Mouse (Mus musculus) limb, embryonic 14.5 days (tissue): ENCODE measurements around the gene Naa16. TPM values are rescaled to one million over a fixed set of nuclear protein-coding genes. Genes with fewer than 3 reads are reported as not detected.

ENCODE experiments used
- ATAC-seq: fragments of 200-750 bp; cut with Nextera tagmentation; 2 replicates; pipeline ENCODE4 v1.8.0; 2017; ENCODE audit warnings: low read depth, moderate number of reproducible peaks, moderate TSS enrichment; ENCODE audit not compliant: low FRiP score
- DNase-seq: peaks from one replicate; pipeline ENCODE4 v3.0.0-alpha.2; 2015; ENCODE audit warnings: low spot score
- H3K27ac ChIP-seq: fragments of 300-500 bp; sonication (generic); replicated peaks from 2 replicates; pipeline ENCODE4 v1.5.1; 2014; ENCODE audit warnings: low read depth, mild to moderate bottlenecking, low read length, moderate library complexity, mixed read lengths
- H3K27me3 ChIP-seq: fragments of 300-500 bp; sonication (generic); 2 replicates; pipeline ENCODE4 v1.6.1; 2014; ENCODE audit warnings: low read length, mixed read lengths; ENCODE audit not compliant: control insufficient read depth, insufficient read depth
- H3K36me3 ChIP-seq: fragments of 300-500 bp; sonication (generic); 2 replicates; pipeline ENCODE4 v1.6.1; 2014; ENCODE audit warnings: mild to moderate bottlenecking, low read length, moderate library complexity, mixed read lengths; ENCODE audit not compliant: control insufficient read depth, insufficient read depth
- H3K4me1 ChIP-seq: fragments of 300-500 bp; sonication (generic); 2 replicates; pipeline ENCODE4 v1.6.1; 2014; ENCODE audit warnings: antibody characterized with exemption, low read length, mixed read lengths; ENCODE audit not compliant: control insufficient read depth, insufficient read depth
- H3K4me2 ChIP-seq: fragments of 300-500 bp; sonication (generic); replicated peaks from 2 replicates; pipeline ENCODE4 v1.6.1; 2014; ENCODE audit warnings: low read depth, mild to moderate bottlenecking, low read length, moderate library complexity; ENCODE audit not compliant: severe bottlenecking
- H3K4me3 ChIP-seq: fragments of 300-500 bp; sonication (generic); replicated peaks from 2 replicates; pipeline ENCODE4 v1.5.1; 2014; ENCODE audit warnings: low read length
- H3K9ac ChIP-seq: fragments of 300-500 bp; sonication (generic); 2 replicates; pipeline ENCODE4 v1.6.1; 2014; ENCODE audit warnings: mild to moderate bottlenecking, low read depth, low read length, moderate library complexity; ENCODE audit not compliant: severe bottlenecking
- H3K9me3 ChIP-seq: fragments of 300-500 bp; sonication (generic); 2 replicates; pipeline ENCODE4 v1.6.1; 2016; ENCODE audit warnings: low read length; ENCODE audit not compliant: control insufficient read depth
- POLR2A ChIP-seq: fragments of 200-500 bp; IDR thresholded peaks from 2 replicates; pipeline ENCODE4 v1.8.0; 2012; ENCODE audit warnings: inconsistent platforms, mild to moderate bottlenecking, moderate library complexity, borderline replicate concordance; ENCODE audit not compliant: insufficient read depth, insufficient read length; ENCODE audit errors: extremely low read depth
- WGBS: fragments of 180-500 bp; shearing (Covaris S2); extraction: QIAGEN DNeasy Blood & Tissue Kit; methylation state at CpG from one replicate; pipeline ENCODE4 v1.1.7; 2014; 5-methylcytosine and 5-hydroxymethylcytosine counted together
- polyA plus RNA-seq, 2 experiments: library from polyadenylated mRNA; depleted of rRNA in 1 of 2; stranded (reverse) in 1 of 2; unstranded in 1 of 2; fragments of >200 nt; fragmentation: Nextera tagmentation in 1 of 2; extraction: Ambion mirVana in 1 of 2; gene quantifications; 2 replicates each; pipeline versions ENCODE4 v1.2.1 to v1.2.3; 2012 to 2014

Gene Naa16
- polyA plus RNA-seq, 2 experiments: 23.4 to 34.5 TPM

- no peak for ATAC-seq
- Histone ChIP-seq H3K9me3 (no peaks in the 10 kb centered on the region), H3K27me3 (no peaks in the 10 kb centered on the region), H3K9ac (no peak overlapping the region), H3K4me1 (peaks cover 12% of the 10 kb centered on the region), H3K4me2 (no peak overlapping the region), H3K27ac (no peak overlapping the region), H3K4me3 (no peak overlapping the region), H3K36me3 (no peaks in the 10 kb centered on the region)
- 88% methylated on average over 7 of the region's 7 CpGs for whole genome bisulfite sequencing
- DNase-seq: no peak
- no peak for TF ChIP-seq POLR2A
Observed at GRCm38 (mm10) chr14:79287251-79287863, 103.2 kb downstream of the Naa16 start.

GRCm38 (mm10) chr14:79285549-79285948, 105.0 kb downstream of the Naa16 start:
- no peak for ATAC-seq
- peaks cover 6% of the 10 kb centered on the region for H3K4me1 ChIP-seq

GRCm38 (mm10) chr14:79284616-79285015, 106.0 kb downstream of the Naa16 start:
- H3K4me2 ChIP-seq: no peak overlapping the region
- no peaks in the 10 kb centered on the region for H3K9me3 ChIP-seq
- no peaks in the 10 kb centered on the region for H3K27me3 ChIP-seq
- no peaks in the 10 kb centered on the region for H3K36me3 ChIP-seq
- no peak for ATAC-seq
- WGBS: 83% methylated on average over 4 of the region's 4 CpGs
- H3K9ac ChIP-seq: no peak overlapping the region
- DNase-seq: no peak
- H3K27ac ChIP-seq: no peak overlapping the region
- H3K4me3 ChIP-seq: no peak overlapping the region
- H3K4me1 ChIP-seq: peaks cover 2% of the 10 kb centered on the region; the same call in 1 of the 2 replicates
- no peak for TF ChIP-seq POLR2A

More at GRCm38 (mm10) chr14:79285549-79285948, 105.0 kb downstream of the Naa16 start:
- Histone ChIP-seq H3K9ac (no peak overlapping the region), H3K27ac (no peak overlapping the region), H3K9me3 (no peaks in the 10 kb centered on the region), H3K36me3 (no peaks in the 10 kb centered on the region), H3K4me3 (no peak overlapping the region), H3K4me2 (no peak overlapping the region), H3K27me3 (no peaks in the 10 kb centered on the region)
- TF ChIP-seq POLR2A: no peak
- no peak for DNase-seq
- WGBS: 93% methylated on average over 5 of the region's 5 CpGs

GRCm38 (mm10) chr14:79283952-79284351, 106.6 kb downstream of the Naa16 start:
- Histone ChIP-seq H3K4me2 (no peak overlapping the region), H3K4me1 (peaks cover 5% of the 10 kb centered on the region; the same call in 1 of the 2 replicates), H3K27me3 (no peaks in the 10 kb centered on the region), H3K4me3 (no peak overlapping the region), H3K9me3 (no peaks in the 10 kb centered on the region), H3K9ac (no peak overlapping the region), H3K27ac (no peak overlapping the region), H3K36me3 (no peaks in the 10 kb centered on the region)
- TF ChIP-seq POLR2A: no peak
- no peak for ATAC-seq
- DNase-seq: no peak
- WGBS: 93% methylated on average over 7 of the region's 7 CpGs

- H3K4me3 ChIP-seq: no peak overlapping the region
- WGBS: 91% methylated on average over 9 of the region's 9 CpGs
- no peak for TF ChIP-seq POLR2A
- no peaks in the 10 kb centered on the region for H3K9me3 ChIP-seq
- peaks cover 5% of the 10 kb centered on the region; the same call in 1 of the 2 replicates for H3K4me1 ChIP-seq
- ATAC-seq (no peak), DNase-seq (no peak)
- no peak overlapping the region for H3K4me2 ChIP-seq
- H3K9ac ChIP-seq: no peak overlapping the region
- H3K27me3 ChIP-seq: no peaks in the 10 kb centered on the region
- H3K36me3 ChIP-seq: no peaks in the 10 kb centered on the region
- H3K27ac ChIP-seq: no peak overlapping the region
Observed at GRCm38 (mm10) chr14:79281894-79282553, 108.6 kb downstream of the Naa16 start.
